Mouse (Mus musculus) left cerebral cortex, postnatal 36 days (tissue): ENCODE results near the gene Srp54b. TPM values are rescaled to one million over a fixed set of nuclear protein-coding genes. Genes with fewer than 3 reads are reported as not detected.
"Not testable (repeated sequence)": the region's sequence is repeated elsewhere in the genome, so short reads cannot be mapped to it uniquely, and the experiment has no call there.

Experiments used
- DNase-seq, 2 experiments: peaks; one replicate each; pipeline ENCODE4 v3.0.0; 2021 to 2022; ENCODE audit warnings: low spot score in 2 of 2, mixed read lengths in 1 of 2
- intact Hi-C: fragments of 180-260 bp; cut with DNase I; formaldehyde crosslinking; loops from one replicate; pipeline ENCODE4 v1.15.1; 2025
- total RNA-seq, 2 experiments: library from RNA; stranded (reverse); gene quantifications; 2 replicates each; pipeline ENCODE4 v1.2.3; 2021

Srp54b gene
- 10 to 100 TPM; 51.8 to 57.4 TPM for total RNA-seq

DNA sequence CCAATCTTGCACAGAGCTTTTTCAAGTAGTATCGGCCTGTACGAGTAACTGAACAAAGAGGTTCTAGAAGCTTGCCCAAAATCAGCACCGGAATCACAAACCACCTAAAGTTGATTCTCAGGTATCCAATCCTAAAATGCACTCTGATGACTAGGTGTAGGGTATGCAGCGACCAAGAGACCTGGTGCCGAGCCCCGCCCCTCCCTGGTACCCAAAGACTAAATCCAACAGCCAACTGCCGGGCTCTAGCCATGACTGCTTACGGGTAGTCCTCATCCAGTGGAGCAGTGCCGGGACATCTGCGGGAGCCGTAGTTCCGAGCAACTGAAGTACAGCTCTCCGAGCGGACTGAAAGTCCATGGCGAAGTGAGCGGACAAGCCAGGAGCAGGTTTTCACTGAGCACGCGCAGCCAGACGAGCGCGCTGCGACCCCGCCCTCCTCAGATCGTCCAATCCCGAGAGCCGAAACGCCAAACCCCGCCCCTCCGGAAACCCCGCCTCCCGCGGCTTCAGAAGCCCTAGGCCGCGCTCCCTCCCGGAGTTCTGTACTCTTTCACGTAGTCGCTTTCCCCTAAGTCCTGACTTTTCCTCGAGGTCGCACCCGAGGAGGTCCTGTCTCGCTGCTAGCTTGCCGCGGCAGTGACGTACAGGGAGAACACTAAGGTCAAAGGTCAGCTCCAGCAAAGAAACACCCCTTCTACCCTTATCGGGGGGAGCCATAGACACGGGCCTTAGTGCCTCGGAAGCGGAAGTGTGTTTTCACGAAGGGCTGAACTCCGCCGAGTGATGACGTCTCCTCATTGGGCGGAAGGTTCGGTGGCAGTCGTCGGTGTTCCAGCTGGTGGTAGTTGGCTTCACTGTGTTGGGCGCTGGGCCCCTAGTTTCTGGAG is at the start of gene Srp54b:
TSS of gene Srp54b (plus strand) at position 546 of the 890 bp plus-strand sequence.
- DNase-seq, intact Hi-C loops: not testable (repeated sequence)

DNA sequence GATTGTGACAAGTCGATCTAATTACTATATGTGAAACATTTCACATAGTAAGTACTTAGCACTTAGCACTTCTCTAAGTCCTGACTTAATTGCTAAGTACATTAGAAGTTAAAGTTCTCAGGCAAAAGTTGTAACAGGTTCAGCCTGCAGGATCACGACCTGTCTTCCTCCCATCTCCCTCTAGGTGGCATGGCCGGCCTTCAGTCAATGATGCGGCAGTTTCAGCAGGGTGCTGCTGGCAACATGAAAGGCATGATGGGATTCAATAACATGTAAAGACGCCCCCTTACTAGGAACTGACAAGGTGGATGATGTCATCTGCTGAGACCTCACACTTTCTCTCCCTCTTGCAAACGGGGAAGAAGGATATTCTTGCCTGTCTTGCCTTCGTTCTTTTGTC is 42.3 kb upstream of the Srp54b start:
- DNase-seq, intact Hi-C loops: not testable (repeated sequence)

DNA sequence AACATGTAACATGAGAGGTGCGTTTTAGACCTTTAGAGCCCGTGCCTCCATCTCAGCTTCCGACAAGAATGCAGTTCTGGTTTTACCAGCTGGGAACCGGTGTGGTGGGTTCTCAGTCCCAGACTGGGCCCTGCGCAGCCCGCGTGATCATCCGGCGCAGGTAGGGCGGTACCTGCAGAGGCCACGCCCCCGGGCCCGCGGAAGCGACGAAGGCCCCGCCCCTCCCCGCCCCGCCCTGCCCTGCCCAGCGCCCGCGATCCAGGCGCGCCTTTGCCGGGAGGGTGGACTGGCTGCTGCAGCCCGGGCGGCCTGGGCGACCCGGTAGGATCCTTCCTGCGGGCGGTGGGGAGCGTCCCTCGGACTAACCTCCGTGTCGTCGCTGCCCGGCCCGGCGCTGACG is 30.7 kb upstream of the Srp54b start, which contains the start of gene Fam177a:
TSS of gene Fam177a (plus strand) at position 228 of the 400 bp plus-strand sequence.
- DNase-seq, intact Hi-C loops: not testable (repeated sequence)

DNA sequence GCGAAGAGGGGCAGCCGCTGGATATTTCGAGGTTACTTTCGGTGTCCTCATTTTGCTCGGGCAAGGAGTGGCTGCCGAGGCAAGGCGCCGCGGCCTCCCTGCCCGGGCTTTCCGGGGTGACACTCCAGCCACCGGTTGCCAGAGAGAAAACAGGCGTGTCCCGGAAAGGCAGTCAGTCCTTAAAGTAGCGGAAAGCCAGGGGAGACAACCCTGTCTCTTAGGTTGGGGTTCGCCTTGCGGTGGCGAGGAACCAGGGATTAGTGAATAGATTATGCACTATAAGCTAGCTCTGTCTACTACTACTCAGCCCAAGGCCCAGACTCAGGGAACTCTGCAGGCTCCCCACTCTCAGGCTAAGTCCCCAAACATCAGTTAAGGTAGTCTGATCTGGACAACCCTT is 30.2 kb upstream of the Srp54b start:
- intact Hi-C loops, DNase-seq: not testable (repeated sequence)

DNA sequence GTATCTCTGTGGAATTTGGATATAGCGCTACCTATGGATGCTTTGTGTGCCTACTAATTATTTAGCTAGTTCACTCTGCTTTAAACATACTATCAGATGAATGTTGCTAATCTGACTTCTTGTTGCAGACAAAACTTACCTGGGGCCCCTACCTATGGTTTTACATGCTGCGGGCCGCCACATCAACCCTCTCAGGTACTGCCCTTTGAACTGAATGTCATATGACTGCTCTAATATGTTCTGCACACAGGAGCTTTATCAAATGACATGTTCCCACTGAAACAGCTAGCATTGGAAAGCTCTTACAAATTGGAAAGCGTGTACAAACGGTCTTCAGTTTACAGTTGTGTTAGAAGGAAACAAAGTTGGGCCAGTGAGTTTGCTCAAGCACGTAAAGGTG is 19.4 kb upstream of the Srp54b start:
- DNase-seq, intact Hi-C loops: not testable (repeated sequence)

DNA sequence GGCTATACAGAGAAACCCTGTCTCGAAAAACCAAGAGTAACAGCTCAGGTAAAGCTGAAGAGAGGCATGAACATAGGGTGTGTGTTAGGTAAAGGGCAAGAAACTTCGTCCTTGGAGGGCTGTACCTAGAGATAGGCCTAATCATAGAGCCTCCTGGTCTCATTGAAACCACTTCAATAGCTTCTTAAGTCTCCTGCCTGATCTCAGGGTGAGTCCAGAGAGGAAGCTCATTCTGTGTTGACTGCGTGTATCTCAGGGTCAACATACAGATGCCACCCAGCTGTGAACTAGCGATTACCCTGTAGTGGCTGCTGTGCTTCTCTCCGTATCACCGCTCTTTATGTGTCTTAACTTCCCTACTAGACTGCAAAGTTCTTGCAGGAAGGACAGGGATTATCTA is 17.0 kb upstream of the Srp54b start:
- intact Hi-C loops, DNase-seq: not testable (repeated sequence)

DNA sequence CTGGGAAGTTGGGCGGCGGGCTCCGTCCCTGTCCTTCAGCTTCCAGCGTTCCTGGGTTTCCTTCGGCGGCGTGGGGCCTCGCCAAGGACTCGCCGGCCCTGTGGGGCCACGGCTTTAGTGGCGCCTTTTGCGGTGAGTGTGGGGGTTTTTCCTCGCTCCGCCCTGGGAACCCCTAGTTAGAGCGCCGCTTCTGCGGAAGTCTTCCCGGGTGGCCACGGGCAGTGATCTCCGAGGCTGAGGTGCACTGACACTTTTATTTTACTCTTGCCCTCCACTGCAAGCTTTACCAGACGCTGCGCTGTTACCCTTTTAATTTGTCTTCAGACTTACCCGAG is 512 bp downstream of the Srp54b start:
- intact Hi-C loops, DNase-seq: not testable (repeated sequence)

DNA sequence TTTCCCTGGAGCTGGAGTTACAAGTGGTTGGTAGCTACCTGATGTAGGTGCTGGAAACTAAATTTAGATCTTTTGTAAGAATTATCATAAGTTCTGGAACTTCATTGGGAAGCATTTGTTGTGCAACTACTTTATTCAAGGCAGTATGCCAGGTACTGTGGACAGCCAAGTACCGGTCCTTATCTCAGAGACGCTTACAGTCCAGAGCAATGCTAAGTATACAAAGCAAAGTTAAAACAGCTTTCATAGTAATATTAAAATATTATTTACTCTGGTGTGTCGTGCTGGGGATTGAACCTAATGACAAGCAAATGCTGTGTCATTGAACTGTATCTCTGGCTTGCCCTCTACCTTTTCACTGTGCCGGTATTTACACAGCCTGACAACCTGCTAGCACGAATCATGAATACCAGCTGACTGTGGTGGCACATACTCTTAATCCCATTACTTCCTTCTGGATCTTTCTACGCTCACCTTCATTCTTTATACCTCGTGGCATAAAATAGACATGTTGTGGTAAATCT is 12.2 kb downstream of the Srp54b start:
- DNase-seq, intact Hi-C loops: not testable (repeated sequence)

DNA sequence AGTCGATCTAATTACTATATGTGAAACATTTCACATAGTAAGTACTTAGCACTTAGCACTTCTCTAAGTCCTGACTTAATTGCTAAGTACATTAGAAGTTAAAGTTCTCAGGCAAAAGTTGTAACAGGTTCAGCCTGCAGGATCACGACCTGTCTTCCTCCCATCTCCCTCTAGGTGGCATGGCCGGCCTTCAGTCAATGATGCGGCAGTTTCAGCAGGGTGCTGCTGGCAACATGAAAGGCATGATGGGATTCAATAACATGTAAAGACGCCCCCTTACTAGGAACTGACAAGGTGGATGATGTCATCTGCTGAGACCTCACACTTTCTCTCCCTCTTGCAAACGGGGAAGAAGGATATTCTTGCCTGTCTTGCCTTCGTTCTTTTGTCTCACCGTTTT is 32.8 kb downstream of the Srp54b start:
- DNase-seq, intact Hi-C loops: not testable (repeated sequence)

DNA sequence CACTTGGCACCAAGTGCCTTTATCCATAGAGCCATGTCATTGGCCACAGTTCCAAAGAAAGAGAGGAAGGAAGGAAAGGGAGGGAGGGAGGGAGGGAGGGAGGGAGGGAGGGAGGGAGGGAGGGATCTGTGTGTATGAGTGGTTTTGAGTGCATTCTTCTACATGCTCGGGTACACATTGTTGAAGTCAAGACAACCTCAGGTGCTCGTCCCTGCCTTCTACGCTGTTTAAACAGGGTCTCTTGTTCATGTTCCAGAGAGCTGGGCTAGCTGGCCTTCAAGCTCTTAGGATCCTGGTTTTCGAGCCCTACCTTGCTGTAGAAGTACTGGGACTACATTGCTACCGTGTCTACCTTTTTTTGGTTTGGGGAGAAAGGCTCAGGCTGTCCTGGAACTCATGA is 34.2 kb downstream of the Srp54b start:
- intact Hi-C loops, DNase-seq: not testable (repeated sequence)

DNA sequence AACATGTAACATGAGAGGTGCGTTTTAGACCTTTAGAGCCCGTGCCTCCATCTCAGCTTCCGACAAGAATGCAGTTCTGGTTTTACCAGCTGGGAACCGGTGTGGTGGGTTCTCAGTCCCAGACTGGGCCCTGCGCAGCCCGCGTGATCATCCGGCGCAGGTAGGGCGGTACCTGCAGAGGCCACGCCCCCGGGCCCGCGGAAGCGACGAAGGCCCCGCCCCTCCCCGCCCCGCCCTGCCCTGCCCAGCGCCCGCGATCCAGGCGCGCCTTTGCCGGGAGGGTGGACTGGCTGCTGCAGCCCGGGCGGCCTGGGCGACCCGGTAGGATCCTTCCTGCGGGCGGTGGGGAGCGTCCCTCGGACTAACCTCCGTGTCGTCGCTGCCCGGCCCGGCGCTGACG is 44.4 kb downstream of the Srp54b start, which contains the start of gene 1700047I17Rik2:
TSS of gene 1700047I17Rik2 (plus strand) at position 287 of the 400 bp plus-strand sequence.
- intact Hi-C loops, DNase-seq: not testable (repeated sequence)

DNA sequence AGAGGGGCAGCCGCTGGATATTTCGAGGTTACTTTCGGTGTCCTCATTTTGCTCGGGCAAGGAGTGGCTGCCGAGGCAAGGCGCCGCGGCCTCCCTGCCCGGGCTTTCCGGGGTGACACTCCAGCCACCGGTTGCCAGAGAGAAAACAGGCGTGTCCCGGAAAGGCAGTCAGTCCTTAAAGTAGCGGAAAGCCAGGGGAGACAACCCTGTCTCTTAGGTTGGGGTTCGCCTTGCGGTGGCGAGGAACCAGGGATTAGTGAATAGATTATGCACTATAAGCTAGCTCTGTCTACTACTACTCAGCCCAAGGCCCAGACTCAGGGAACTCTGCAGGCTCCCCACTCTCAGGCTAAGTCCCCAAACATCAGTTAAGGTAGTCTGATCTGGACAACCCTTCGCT is 44.9 kb downstream of the Srp54b start:
- intact Hi-C loops, DNase-seq: not testable (repeated sequence)

DNA sequence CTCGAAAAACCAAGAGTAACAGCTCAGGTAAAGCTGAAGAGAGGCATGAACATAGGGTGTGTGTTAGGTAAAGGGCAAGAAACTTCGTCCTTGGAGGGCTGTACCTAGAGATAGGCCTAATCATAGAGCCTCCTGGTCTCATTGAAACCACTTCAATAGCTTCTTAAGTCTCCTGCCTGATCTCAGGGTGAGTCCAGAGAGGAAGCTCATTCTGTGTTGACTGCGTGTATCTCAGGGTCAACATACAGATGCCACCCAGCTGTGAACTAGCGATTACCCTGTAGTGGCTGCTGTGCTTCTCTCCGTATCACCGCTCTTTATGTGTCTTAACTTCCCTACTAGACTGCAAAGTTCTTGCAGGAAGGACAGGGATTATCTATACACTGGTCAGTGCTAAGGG is 58.0 kb downstream of the Srp54b start:
- intact Hi-C loops, DNase-seq: not testable (repeated sequence)

DNA sequence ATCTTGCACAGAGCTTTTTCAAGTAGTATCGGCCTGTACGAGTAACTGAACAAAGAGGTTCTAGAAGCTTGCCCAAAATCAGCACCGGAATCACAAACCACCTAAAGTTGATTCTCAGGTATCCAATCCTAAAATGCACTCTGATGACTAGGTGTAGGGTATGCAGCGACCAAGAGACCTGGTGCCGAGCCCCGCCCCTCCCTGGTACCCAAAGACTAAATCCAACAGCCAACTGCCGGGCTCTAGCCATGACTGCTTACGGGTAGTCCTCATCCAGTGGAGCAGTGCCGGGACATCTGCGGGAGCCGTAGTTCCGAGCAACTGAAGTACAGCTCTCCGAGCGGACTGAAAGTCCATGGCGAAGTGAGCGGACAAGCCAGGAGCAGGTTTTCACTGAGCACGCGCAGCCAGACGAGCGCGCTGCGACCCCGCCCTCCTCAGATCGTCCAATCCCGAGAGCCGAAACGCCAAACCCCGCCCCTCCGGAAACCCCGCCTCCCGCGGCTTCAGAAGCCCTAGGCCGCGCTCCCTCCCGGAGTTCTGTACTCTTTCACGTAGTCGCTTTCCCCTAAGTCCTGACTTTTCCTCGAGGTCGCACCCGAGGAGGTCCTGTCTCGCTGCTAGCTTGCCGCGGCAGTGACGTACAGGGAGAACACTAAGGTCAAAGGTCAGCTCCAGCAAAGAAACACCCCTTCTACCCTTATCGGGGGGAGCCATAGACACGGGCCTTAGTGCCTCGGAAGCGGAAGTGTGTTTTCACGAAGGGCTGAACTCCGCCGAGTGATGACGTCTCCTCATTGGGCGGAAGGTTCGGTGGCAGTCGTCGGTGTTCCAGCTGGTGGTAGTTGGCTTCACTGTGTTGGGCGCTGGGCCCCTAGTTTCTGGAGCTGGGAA is 75.0 kb downstream of the Srp54b start, which contains the start of gene Srp54c:
TSS of gene Srp54c (plus strand) at position 543 of the 894 bp plus-strand sequence.
- DNase-seq, intact Hi-C loops: not testable (repeated sequence)

DNA sequence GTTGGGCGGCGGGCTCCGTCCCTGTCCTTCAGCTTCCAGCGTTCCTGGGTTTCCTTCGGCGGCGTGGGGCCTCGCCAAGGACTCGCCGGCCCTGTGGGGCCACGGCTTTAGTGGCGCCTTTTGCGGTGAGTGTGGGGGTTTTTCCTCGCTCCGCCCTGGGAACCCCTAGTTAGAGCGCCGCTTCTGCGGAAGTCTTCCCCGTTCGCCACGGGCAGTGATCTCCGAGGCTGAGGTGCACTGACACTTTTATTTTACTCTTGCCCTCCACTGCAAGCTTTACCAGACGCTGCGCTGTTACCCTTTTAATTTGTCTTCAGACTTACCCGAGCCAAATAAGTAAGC is 75.6 kb downstream of the Srp54b start:
- not testable (repeated sequence) for DNase-seq

More for the DNA sequence above, 75.6 kb downstream of the Srp54b start:
- intact Hi-C loops = not testable (repeated sequence)

Other genes with a start within 250 kb of the Srp54b start
- gene Gm20403, start 168.6 kb upstream of the Srp54b start, total RNA-seq = not detected
- 1 to 10 TPM; 2.4 to 5.3 TPM for gene Baz1a, start 140.8 kb upstream of the Srp54b start, total RNA-seq
- gene 2700097O09Rik, start 75.0 kb upstream of the Srp54b start, total RNA-seq = 10 to 100 TPM in 1 of 2 experiments, 1 to 10 TPM in 1; 8.2 to 13.2 TPM
- 10 to 100 TPM; 83.0 to 84.9 TPM for gene Srp54a, start 74.8 kb upstream of the Srp54b start, total RNA-seq
- gene Fam177a, start 30.6 kb upstream of the Srp54b start, total RNA-seq = 10 to 100 TPM; 18.2 TPM
- gene 1700047I17Rik2, start 44.5 kb downstream of the Srp54b start, total RNA-seq = 1 to 10 TPM in 1 of 2 experiments, not detected in 1; 1.9 TPM
- gene Srp54c, start 75.1 kb downstream of the Srp54b start, total RNA-seq = 10 to 100 TPM; 36.0 to 37.3 TPM
- 1 to 10 TPM; 7.5 to 8.7 TPM for gene 1110008L16Rik, start 144.5 kb downstream of the Srp54b start, total RNA-seq
- gene Ppp2r3c, start 147.9 kb downstream of the Srp54b start, total RNA-seq = 10 to 100 TPM; 11.0 to 13.0 TPM
- 100 to 1,000 TPM; 129 to 136 TPM for gene Psma6, start 229.1 kb downstream of the Srp54b start, total RNA-seq